Comparison of ENCODE assay signal across 13 mouse cellular contexts in genomic region chr10:7328262-7328661, GRCm38 (mm10).
"Had no signal": no experiment of that assay in that cellular context is flagged by ENCODE, and none has a peak within 500 bp of the region (broad histone marks: within the 10 kb centered on the region; RNA-seq: fewer than 3 reads in every experiment).

No protein-coding gene starts in this region.

- DNase-seq: gastrocnemius, postnatal 10 days; gastrocnemius, postnatal 25 days; heart, adult 18-20 months; heart, postnatal 10 days; heart, postnatal 4 days; kidney, adult 18-20 months; kidney, adult 8-10 months; kidney, postnatal 10 days; kidney, postnatal 25 days; kidney, postnatal 4 days; liver; liver, embryonic 13.5 days; liver, postnatal 0 days had no signal
